Mouse (Mus musculus): Measurements from ENCODE around the gene Cdc34.

Gene Cdc34

GRCm38 (mm10) chr10:79681591-79682245 lies at the start of gene Cdc34:
Gene Cdc34, plus strand, starts transcription at chr10:79682195.
- Histone ChIP-seq H3K4me3 (replicated peaks; ENCODE audit: low read length) (peak within 1 kb of the TSS; percentile 100), H3K4me1 (replicated peaks; ENCODE audit: low read depth, low read length) (peaks cover 75% of the 10 kb centered on the region), H3K9me3 (ENCODE audit: low read length) (no peaks in the 10 kb centered on the region), H3K27me3 (ENCODE audit: insufficient read depth, low read length) (no peaks in the 10 kb centered on the region), H3K36me3 (ENCODE audit: insufficient read depth, low read length) (peaks cover 38% of the 10 kb centered on the region)
- TF ChIP-seq CTCF (conservative IDR thresholded peaks at IDR 0.05; ENCODE audit: low read length) (no peak), POU5F1 (IDR thresholded peaks at IDR 0.05; ENCODE audit: borderline replicate concordance, low read length) (no peak), NANOG (IDR thresholded peaks at IDR 0.05; ENCODE audit: borderline replicate concordance, low read length) (no peak)

GRCm38 (mm10) chr10:79633006-79633777 lies 48.8 kb upstream of the Cdc34 start:
- Histone ChIP-seq H3K27me3 (ENCODE audit: insufficient read depth, low read length) (peaks cover 5% of the 10 kb centered on the region), H3K9me3 (ENCODE audit: low read length) (no peaks in the 10 kb centered on the region), H3K4me3 (replicated peaks; ENCODE audit: low read length) (no peak overlapping the region), H3K4me1 (replicated peaks; ENCODE audit: low read depth, low read length) (peaks cover 28% of the 10 kb centered on the region), H3K36me3 (ENCODE audit: insufficient read depth, low read length) (no peaks in the 10 kb centered on the region)
- TF ChIP-seq CTCF (conservative IDR thresholded peaks at IDR 0.05; ENCODE audit: low read length) = no peak
- no peak for TF ChIP-seq NANOG (IDR thresholded peaks at IDR 0.05; ENCODE audit: borderline replicate concordance, low read length)
- TF ChIP-seq POU5F1 (IDR thresholded peaks at IDR 0.05; ENCODE audit: borderline replicate concordance, low read length) = no peak

DNA sequence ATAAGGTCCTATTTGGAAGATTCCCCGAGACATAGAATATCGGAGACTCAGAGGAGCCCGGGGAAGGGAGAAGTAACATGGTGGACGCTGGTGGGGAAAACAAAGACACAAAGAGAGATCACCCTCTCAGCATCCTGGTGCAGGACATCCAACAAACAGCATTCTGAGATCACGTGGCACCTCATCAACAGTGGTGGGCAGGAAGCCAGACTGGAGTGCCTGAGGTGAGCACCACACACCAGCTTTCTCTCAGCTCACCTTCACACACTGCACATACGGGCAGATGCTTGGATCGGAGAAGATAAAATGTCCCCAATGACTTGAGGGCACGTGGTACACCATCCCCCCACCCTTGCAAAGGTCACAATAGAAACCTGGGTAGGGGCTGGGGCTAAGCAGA lies 45.7 kb upstream of the Cdc34 start:
- Histone ChIP-seq H3K4me3 (replicated peaks; ENCODE audit: low read length) (peak overlapping the region; percentile 91), H3K9me3 (ENCODE audit: low read length) (no peaks in the 10 kb centered on the region), H3K27me3 (ENCODE audit: insufficient read depth, low read length) (peaks cover 28% of the 10 kb centered on the region), H3K4me1 (replicated peaks; ENCODE audit: low read depth, low read length) (peaks cover 45% of the 10 kb centered on the region), H3K36me3 (ENCODE audit: insufficient read depth, low read length) (no peaks in the 10 kb centered on the region)
- no peak for TF ChIP-seq CTCF (conservative IDR thresholded peaks at IDR 0.05; ENCODE audit: low read length)
- no peak for TF ChIP-seq NANOG (IDR thresholded peaks at IDR 0.05; ENCODE audit: borderline replicate concordance, low read length)
- TF ChIP-seq POU5F1 (IDR thresholded peaks at IDR 0.05; ENCODE audit: borderline replicate concordance, low read length) = no peak

DNA sequence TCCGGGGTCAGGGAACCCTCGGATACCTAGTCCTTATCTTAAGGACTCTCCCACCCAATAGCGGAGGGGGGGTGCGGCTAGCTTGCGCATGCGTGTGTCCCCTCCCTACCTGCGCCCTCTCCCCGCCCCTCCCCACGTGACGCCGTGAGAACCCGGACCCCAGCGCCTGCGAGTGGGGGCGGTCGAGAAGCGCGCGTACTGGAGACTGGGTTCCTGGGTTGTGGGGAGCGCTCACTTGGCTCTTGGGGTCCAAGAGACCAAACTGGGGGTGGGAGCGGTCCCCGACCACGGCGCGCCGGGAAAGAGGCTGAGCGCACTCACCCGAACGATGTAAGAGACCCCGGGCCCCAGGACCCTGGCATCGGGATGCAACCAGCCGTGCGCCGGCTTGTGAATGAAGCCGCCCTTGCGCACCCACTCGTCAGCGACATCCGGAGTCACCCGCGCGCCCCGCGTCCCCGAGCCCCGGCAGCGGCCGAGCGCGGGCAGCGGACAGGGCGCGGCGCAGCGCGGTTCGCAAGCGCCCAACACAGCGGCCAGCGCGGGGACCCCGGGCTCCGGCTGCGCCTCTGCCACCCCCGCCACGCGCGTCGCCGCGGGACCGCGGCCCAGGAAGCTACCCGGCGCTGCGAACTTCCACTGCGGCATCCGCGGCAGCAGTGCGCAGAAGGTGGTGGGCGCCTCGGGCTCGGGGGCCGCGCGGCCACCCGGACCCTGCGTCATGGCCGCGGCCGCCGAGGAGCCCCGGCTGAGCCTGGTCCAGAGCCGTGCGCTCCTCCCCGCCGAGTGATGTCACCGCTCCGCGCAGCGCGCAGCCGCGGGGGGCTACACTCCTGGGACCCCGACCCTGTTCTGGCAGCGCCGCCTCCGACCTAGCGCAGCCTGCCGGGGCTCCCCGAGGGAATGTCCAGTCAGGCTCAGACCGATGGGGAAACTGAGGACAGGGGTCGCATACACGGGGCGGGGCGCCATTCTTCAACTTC lies 44.6 kb upstream of the Cdc34 start, which contains the start of gene Shc2:
Gene Shc2 (minus strand): TSS at position 791 of the 983 bp plus-strand sequence.
- H3K4me1 ChIP-seq (replicated peaks; ENCODE audit: low read depth, low read length) = peaks cover 47% of the 10 kb centered on the region
- peak within 1 kb of the TSS; percentile 91 for H3K4me3 ChIP-seq (replicated peaks; ENCODE audit: low read length)
- H3K36me3 ChIP-seq (ENCODE audit: insufficient read depth, low read length) = no peaks in the 10 kb centered on the region
- TF ChIP-seq POU5F1 (IDR thresholded peaks at IDR 0.05; ENCODE audit: borderline replicate concordance, low read length) (no peak), CTCF (conservative IDR thresholded peaks at IDR 0.05; ENCODE audit: low read length) (no peak), NANOG (IDR thresholded peaks at IDR 0.05; ENCODE audit: borderline replicate concordance, low read length) (no peak)
- peaks cover 28% of the 10 kb centered on the region for H3K27me3 ChIP-seq (ENCODE audit: insufficient read depth, low read length)
- no peaks in the 10 kb centered on the region for H3K9me3 ChIP-seq (ENCODE audit: low read length)

DNA sequence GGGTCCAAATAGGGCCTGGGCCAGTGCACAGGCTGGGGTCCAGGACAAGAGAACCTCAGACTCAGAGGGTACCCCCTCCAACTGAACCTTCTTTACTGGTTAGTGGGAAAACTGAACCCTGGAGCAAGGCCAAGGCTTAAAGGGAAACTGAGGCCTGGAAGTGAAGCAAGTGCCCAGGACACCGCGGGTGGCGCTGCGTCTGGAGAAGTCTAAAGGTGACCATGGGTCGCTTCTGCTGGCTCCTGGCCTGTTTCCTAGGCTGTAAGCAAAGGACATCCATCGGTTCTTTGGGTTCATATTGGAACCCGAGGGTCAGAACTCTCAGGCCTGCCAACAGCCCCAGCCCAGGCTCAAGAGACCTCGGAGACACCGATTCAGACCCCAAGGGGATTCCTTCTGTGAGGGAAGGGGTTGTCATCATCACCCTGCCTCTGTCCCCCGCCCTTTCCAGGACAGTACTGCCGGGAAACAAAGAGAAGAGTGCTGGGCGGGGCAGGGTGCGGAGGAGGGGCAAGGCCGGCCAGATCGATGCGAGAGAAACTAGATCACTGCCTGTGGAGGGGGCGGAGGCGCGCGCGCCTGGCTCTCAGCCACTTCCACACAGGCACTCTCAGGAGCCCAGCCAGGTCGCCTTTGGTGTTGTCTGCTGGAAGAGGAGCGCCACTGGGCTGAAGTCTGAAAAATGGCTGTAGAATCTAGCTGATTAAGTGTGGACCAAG lies 43.4 kb upstream of the Cdc34 start:
- TF ChIP-seq NANOG (IDR thresholded peaks at IDR 0.05; ENCODE audit: borderline replicate concordance, low read length) (no peak), POU5F1 (IDR thresholded peaks at IDR 0.05; ENCODE audit: borderline replicate concordance, low read length) (no peak), CTCF (conservative IDR thresholded peaks at IDR 0.05; ENCODE audit: low read length) (no peak)
- H3K9me3 ChIP-seq (ENCODE audit: low read length) = no peaks in the 10 kb centered on the region
- peaks cover 28% of the 10 kb centered on the region for H3K27me3 ChIP-seq (ENCODE audit: insufficient read depth, low read length)
- H3K4me3 ChIP-seq (replicated peaks; ENCODE audit: low read length) = peak overlapping the region; percentile 91
- peaks cover 55% of the 10 kb centered on the region for H3K4me1 ChIP-seq (replicated peaks; ENCODE audit: low read depth, low read length)
- no peaks in the 10 kb centered on the region for H3K36me3 ChIP-seq (ENCODE audit: insufficient read depth, low read length)

GRCm38 (mm10) chr10:79645711-79646110 lies 36.3 kb upstream of the Cdc34 start, which contains the start of gene Odf3l2:
Gene Odf3l2, minus strand, starts transcription at chr10:79645738.
- H3K4me3 ChIP-seq (replicated peaks; ENCODE audit: low read length) = no peak within 1 kb of the TSS
- no peak for TF ChIP-seq CTCF (conservative IDR thresholded peaks at IDR 0.05; ENCODE audit: low read length)

GRCm38 (mm10) chr10:79649070-79649751 lies 32.8 kb upstream of the Cdc34 start:
- H3K4me3 ChIP-seq (replicated peaks; ENCODE audit: low read length) = no peak overlapping the region
- no peak for TF ChIP-seq POU5F1 (IDR thresholded peaks at IDR 0.05; ENCODE audit: borderline replicate concordance, low read length)
- no peak for TF ChIP-seq NANOG (IDR thresholded peaks at IDR 0.05; ENCODE audit: borderline replicate concordance, low read length)
- TF ChIP-seq CTCF (conservative IDR thresholded peaks at IDR 0.05; ENCODE audit: low read length) = peak; percentile 98
- H3K9me3 ChIP-seq (ENCODE audit: low read length) = no peaks in the 10 kb centered on the region
- peaks cover 17% of the 10 kb centered on the region for H3K27me3 ChIP-seq (ENCODE audit: insufficient read depth, low read length)
- H3K4me1 ChIP-seq (replicated peaks; ENCODE audit: low read depth, low read length) = peaks cover 14% of the 10 kb centered on the region
- no peaks in the 10 kb centered on the region for H3K36me3 ChIP-seq (ENCODE audit: insufficient read depth, low read length)

More at GRCm38 (mm10) chr10:79645711-79646110, 36.3 kb upstream of the Cdc34 start, which contains the start of gene Odf3l2:
- no peaks in the 10 kb centered on the region for H3K9me3 ChIP-seq (ENCODE audit: low read length)
- H3K4me1 ChIP-seq (replicated peaks; ENCODE audit: low read depth, low read length) = peaks cover 32% of the 10 kb centered on the region
- no peaks in the 10 kb centered on the region; the same call in 1 of the 2 replicates for H3K27me3 ChIP-seq (ENCODE audit: insufficient read depth, low read length)
- no peaks in the 10 kb centered on the region for H3K36me3 ChIP-seq (ENCODE audit: insufficient read depth, low read length)
